Mouse (Mus musculus): ENCODE results near the gene Ccl7.

- TF ChIP-seq FLI1 (IDR thresholded peaks at IDR 0.05; ENCODE audit: low read length) (no peak), GATA1 (IDR thresholded peaks at IDR 0.05; ENCODE audit: borderline replicate concordance, low read length) (no peak)
Observed at GRCm38 (mm10) chr11:82071076-82071475, 25.6 kb downstream of the Ccl7 start.

All from megakaryocyte, embryonic 14.5 days (primary cell).